Mouse (Mus musculus) forebrain, embryonic 11.5 days (tissue): ENCODE results near the gene Ergic1. TPM values are rescaled to one million over a fixed set of nuclear protein-coding genes. Genes with fewer than 3 reads are reported as not detected.

Source experiments
- ATAC-seq: fragments of 200-750 bp; cut with Nextera tagmentation; replicated peaks from 2 replicates; pipeline ENCODE4 v1.8.0; 2017; ENCODE audit warnings: moderate TSS enrichment; ENCODE audit not compliant: low FRiP score
- DNase-seq: peaks from one replicate; pipeline ENCODE4 v3.0.0-alpha.2; 2017; ENCODE audit warnings: low spot score
- H3K27ac ChIP-seq: fragments of 300-500 bp; sonication (generic); 2 replicates; pipeline ENCODE4 v1.5.1; 2014; ENCODE audit warnings: low read depth, low read length
- H3K27me3 ChIP-seq: fragments of 300-500 bp; sonication (generic); 2 replicates; pipeline ENCODE4 v1.6.1; 2014; ENCODE audit warnings: mild to moderate bottlenecking, low read length, mixed read lengths; ENCODE audit not compliant: control insufficient read depth, insufficient read depth
- H3K36me3 ChIP-seq: fragments of 300-500 bp; sonication (generic); 2 replicates; pipeline ENCODE4 v1.6.1; 2014; ENCODE audit warnings: mild to moderate bottlenecking, low read length, moderate library complexity, mixed read lengths; ENCODE audit not compliant: control insufficient read depth, insufficient read depth
- H3K4me1 ChIP-seq: fragments of 300-500 bp; sonication (generic); replicated peaks from 2 replicates; pipeline ENCODE4 v1.6.1; 2014; ENCODE audit warnings: low read length, mixed read lengths; ENCODE audit not compliant: control insufficient read depth, insufficient read depth
- H3K4me2 ChIP-seq: fragments of 300-500 bp; sonication (generic); 2 replicates; pipeline ENCODE4 v1.6.1; 2014; ENCODE audit warnings: low read depth, mild to moderate bottlenecking, low read length, moderate library complexity, mixed read lengths; ENCODE audit not compliant: severe bottlenecking
- H3K4me3 ChIP-seq: fragments of 300-500 bp; sonication (generic); 2 replicates; pipeline ENCODE4 v1.5.1; 2014; ENCODE audit warnings: low read depth, low read length
- H3K9ac ChIP-seq: fragments of 300-500 bp; sonication (generic); 2 replicates; pipeline ENCODE4 v1.6.1; 2014; ENCODE audit warnings: low read length
- H3K9me3 ChIP-seq: fragments of 300-500 bp; sonication (generic); 2 replicates; pipeline ENCODE4 v1.6.1; 2016; ENCODE audit warnings: low read length, mixed read lengths; ENCODE audit not compliant: control insufficient read depth
- WGBS: fragments of 180-500 bp; shearing (Covaris S2); extraction: QIAGEN DNeasy Blood & Tissue Kit; methylation state at CpG from one replicate; pipeline ENCODE4 v1.1.7; 2014; 5-methylcytosine and 5-hydroxymethylcytosine counted together
- polyA plus RNA-seq: library from polyadenylated mRNA; unstranded; fragments of >200 nt; fragmentation: Nextera tagmentation; extraction: Ambion mirVana; gene quantifications from 2 replicates; pipeline ENCODE4 v1.2.1, GENCODE M21; 2014

Ergic1 gene
- polyA plus RNA-seq, 1 experiment from 2014 or later, result 139 TPM

DNA sequence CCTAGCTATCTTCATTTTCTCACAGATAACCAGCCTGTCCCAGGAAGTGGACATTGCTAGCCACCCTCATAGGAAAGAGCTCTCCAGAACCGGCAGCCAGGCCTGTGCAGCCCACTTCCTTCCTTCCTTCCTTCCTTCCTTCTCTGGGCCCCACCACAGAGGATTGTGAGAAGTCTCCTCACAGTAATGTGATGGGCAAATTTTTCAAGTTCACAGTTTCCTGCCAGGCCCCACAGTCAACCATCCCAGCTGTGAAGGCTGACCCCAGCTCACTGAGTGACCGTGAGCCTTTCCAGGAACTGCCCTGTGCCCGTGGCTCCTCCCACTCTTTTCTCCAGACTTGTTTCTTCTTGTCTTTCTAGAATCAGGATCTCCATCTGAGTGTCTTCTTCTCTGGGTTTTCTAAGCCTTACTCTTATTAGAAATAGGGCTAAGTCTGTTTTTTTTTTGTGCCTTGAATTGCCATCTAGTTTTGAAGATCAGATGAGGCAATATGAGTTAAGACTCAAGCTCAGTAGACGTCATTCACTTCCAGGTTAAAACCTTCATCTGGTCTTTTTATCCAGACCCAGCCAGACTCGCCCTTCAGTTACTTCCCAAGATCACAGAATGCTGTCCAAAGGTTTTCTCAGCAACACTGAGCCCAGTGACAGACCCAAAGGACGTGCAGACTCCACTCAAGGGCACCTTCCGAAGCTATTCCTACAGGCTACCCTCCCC is 34.3 kb downstream of the Ergic1 start:
- Histone ChIP-seq H3K36me3 (no peaks in the 10 kb centered on the region), H3K4me3 (no peak overlapping the region), H3K9ac (no peak overlapping the region), H3K27me3 (no peaks in the 10 kb centered on the region), H3K27ac (no peak overlapping the region), H3K4me2 (no peak overlapping the region), H3K9me3 (no peaks in the 10 kb centered on the region), H3K4me1 (no peaks in the 10 kb centered on the region)
- 69% methylated on average over 7 of the region's 7 CpGs for WGBS
- DNase-seq (no peak), ATAC-seq (no peak)

- H3K4me3 ChIP-seq, result no peak overlapping the region
- H3K27ac ChIP-seq, result no peak overlapping the region
- H3K4me1 ChIP-seq, result no peaks in the 10 kb centered on the region
- DNase-seq (no peak), ATAC-seq (no peak)
- H3K9me3 ChIP-seq, result no peaks in the 10 kb centered on the region
- H3K4me2 ChIP-seq, result no peak overlapping the region
- H3K27me3 ChIP-seq, result no peaks in the 10 kb centered on the region
- WGBS, result 60% methylated on average over 7 of the region's 7 CpGs
- H3K36me3 ChIP-seq, result no peaks in the 10 kb centered on the region
- H3K9ac ChIP-seq, result no peak overlapping the region
These were observed 34.9 kb downstream of the Ergic1 start for GRCm38 (mm10) chr17:26596168-26596658.

GRCm38 (mm10) chr17:26596856-26597481 is 35.7 kb downstream of the Ergic1 start:
- Histone ChIP-seq H3K9ac (no peak overlapping the region), H3K36me3 (no peaks in the 10 kb centered on the region), H3K27me3 (no peaks in the 10 kb centered on the region), H3K27ac (no peak overlapping the region), H3K9me3 (no peaks in the 10 kb centered on the region), H3K4me3 (no peak overlapping the region), H3K4me1 (no peaks in the 10 kb centered on the region; the same call in 1 of the 2 replicates), H3K4me2 (no peak overlapping the region)
- 79% methylated on average over 6 of the region's 6 CpGs for WGBS
- DNase-seq (no peak), ATAC-seq (no peak)

- H3K36me3 ChIP-seq, result no peaks in the 10 kb centered on the region
- H3K9me3 ChIP-seq, result no peaks in the 10 kb centered on the region
- 92% methylated on average over 5 of the region's 5 CpGs for WGBS
- no peaks in the 10 kb centered on the region; the same call in 1 of the 2 replicates for H3K4me1 ChIP-seq
- no peak overlapping the region for H3K4me2 ChIP-seq
- DNase-seq (no peak), ATAC-seq (no peak)
- no peaks in the 10 kb centered on the region for H3K27me3 ChIP-seq
- H3K27ac ChIP-seq, result no peak overlapping the region
- H3K4me3 ChIP-seq, result no peak overlapping the region
- H3K9ac ChIP-seq, result no peak overlapping the region
These were observed 37.6 kb downstream of the Ergic1 start for GRCm38 (mm10) chr17:26598845-26599244.

DNA sequence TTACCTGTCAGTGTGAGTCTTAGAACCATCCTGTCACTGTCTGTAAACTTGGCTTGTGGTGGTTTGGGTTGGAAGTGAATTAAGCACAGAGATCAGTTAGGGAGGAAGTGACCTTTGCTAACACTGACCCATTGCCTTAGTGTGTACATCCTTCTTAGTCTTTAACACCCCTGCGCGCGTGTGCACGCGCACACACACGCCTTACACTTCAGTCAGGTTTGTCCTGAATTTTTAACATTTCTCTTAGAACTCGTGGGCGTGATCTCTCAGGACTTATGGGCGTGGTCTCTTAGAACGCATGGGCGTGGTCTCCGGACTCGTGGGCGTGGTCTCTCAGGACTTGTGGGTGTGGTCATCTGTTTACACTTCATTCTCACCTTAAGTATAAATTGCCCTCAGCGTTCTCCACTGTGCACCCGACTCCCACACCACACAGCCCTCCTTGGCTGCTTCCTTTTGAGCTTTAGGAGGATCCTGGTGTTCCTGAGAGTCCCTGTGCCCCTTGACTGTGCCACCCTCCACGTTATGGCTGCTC is 39.7 kb downstream of the Ergic1 start:
- Histone ChIP-seq H3K4me3 (no peak overlapping the region), H3K9ac (no peak overlapping the region), H3K4me1 (no peaks in the 10 kb centered on the region; the same call in 1 of the 2 replicates), H3K36me3 (no peaks in the 10 kb centered on the region), H3K9me3 (no peaks in the 10 kb centered on the region), H3K27me3 (no peaks in the 10 kb centered on the region), H3K4me2 (no peak overlapping the region), H3K27ac (no peak overlapping the region)
- WGBS, result 72% methylated on average over 17 of the region's 17 CpGs
- DNase-seq (no peak), ATAC-seq (no peak)

DNA sequence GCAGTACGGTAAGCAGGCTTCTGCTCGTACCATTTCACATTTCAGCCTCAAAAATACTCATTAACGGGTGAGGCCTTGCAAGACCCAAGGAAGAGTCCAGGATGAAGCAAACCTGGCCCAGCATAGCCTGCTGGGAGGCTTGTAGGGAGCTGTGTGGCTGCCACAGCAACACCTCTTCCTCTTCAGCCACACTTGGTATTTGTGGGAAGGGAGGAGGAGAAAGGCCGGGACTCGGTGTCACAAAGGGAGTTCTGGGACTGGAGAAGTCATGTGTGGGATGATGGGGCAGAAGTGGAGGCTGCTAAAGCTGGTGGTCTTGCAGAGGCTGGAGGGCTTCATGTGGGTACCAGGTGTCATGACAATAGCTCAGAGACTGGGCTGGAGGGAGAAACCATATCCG is 40.2 kb downstream of the Ergic1 start:
- Histone ChIP-seq H3K4me3 (no peak overlapping the region), H3K27me3 (no peaks in the 10 kb centered on the region), H3K9me3 (no peaks in the 10 kb centered on the region), H3K4me2 (no peak overlapping the region), H3K4me1 (no peaks in the 10 kb centered on the region; the same call in 1 of the 2 replicates), H3K9ac (no peak overlapping the region), H3K36me3 (no peaks in the 10 kb centered on the region), H3K27ac (no peak overlapping the region)
- DNase-seq, result no peak
- 88% methylated on average over 6 of the region's 6 CpGs for WGBS
- ATAC-seq, result no peak

DNA sequence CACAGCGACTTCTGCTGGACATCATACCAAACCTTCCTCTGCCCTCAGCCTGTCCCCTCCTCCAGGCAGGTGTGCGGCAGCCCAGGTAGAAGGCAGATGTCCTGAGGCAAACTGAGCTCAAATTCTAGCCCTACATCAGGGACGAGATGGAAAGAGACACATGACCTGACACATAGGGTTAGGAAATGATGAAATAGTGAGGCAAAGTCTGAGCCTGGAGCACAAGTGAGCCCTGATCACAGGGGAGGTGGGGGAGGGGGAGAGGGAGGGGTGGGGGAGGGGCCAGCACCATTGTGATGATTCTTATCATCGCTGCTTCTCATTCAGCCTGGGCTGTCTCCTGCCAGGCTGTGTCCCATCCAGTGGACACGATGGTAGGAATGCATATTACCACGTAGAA is 40.6 kb downstream of the Ergic1 start:
- Histone ChIP-seq H3K36me3 (no peaks in the 10 kb centered on the region), H3K4me3 (no peak overlapping the region), H3K27ac (no peak overlapping the region), H3K27me3 (no peaks in the 10 kb centered on the region), H3K4me2 (no peak overlapping the region), H3K9ac (no peak overlapping the region), H3K9me3 (no peaks in the 10 kb centered on the region), H3K4me1 (no peaks in the 10 kb centered on the region; the same call in 1 of the 2 replicates)
- ATAC-seq (no peak), DNase-seq (no peak)
- WGBS, result 59% methylated on average over 6 of the region's 6 CpGs

GRCm38 (mm10) chr17:26602371-26602885 is 41.1 kb downstream of the Ergic1 start:
- no peak overlapping the region for H3K4me2 ChIP-seq
- H3K4me3 ChIP-seq, result no peak overlapping the region
- H3K27ac ChIP-seq, result no peak overlapping the region
- DNase-seq (no peak), ATAC-seq (no peak)
- peak overlapping the region; percentile 8; the same call in 1 of the 2 replicates for H3K9ac ChIP-seq
- no peaks in the 10 kb centered on the region for H3K9me3 ChIP-seq
- H3K27me3 ChIP-seq, result no peaks in the 10 kb centered on the region
- no peaks in the 10 kb centered on the region; the same call in 1 of the 2 replicates for H3K4me1 ChIP-seq
- 89% methylated on average over 12 of the region's 12 CpGs for WGBS
- no peaks in the 10 kb centered on the region for H3K36me3 ChIP-seq
